Mouse (Mus musculus): ENCODE data around the gene Pkib.

GRCm38 (mm10) chr10:57760694-57761093 is 128.9 kb downstream of the Pkib start:
- TF ChIP-seq POLR2A (IDR thresholded peaks at IDR 0.05; ENCODE audit: low read depth, low read length) (no peak), CTCF (conservative IDR thresholded peaks at IDR 0.05; ENCODE audit: insufficient read depth, insufficient read length, low read depth, low read length) (no peak)
